Mouse (Mus musculus): ENCODE results near the gene Acp7.
"Not testable (repeated sequence)": the region's sequence is repeated elsewhere in the genome, so short reads cannot be mapped to it uniquely, and the experiment has no call there.

Gene Acp7

GRCm38 (mm10) chr7:28631073-28631472 lies at the start of gene Acp7:
TSS of gene Acp7 (minus strand) at chr7:28631332.
- no peak for DNase-seq (ENCODE audit: extremely low read depth, low read depth, low spot score)

- DNase-seq (ENCODE audit: extremely low read depth, low read depth, low spot score) = no peak
These were observed 46.5 kb upstream of the Acp7 start for GRCm38 (mm10) chr7:28677624-28678023.

- DNase-seq (ENCODE audit: extremely low read depth, low read depth, low spot score) = no peak
These were observed 45.8 kb upstream of the Acp7 start for GRCm38 (mm10) chr7:28676811-28677541.

- no peak for DNase-seq (ENCODE audit: extremely low read depth, low read depth, low spot score)
These were observed 44.6 kb upstream of the Acp7 start for GRCm38 (mm10) chr7:28675746-28676145.

- no peak for DNase-seq (ENCODE audit: extremely low read depth, low read depth, low spot score)
These were observed 43.9 kb upstream of the Acp7 start for GRCm38 (mm10) chr7:28674994-28675393.

GRCm38 (mm10) chr7:28672786-28673185 lies 41.7 kb upstream of the Acp7 start:
- DNase-seq (ENCODE audit: extremely low read depth, low read depth, low spot score) = not testable (repeated sequence)

GRCm38 (mm10) chr7:28672276-28672675 lies 41.1 kb upstream of the Acp7 start:
- DNase-seq (ENCODE audit: extremely low read depth, low read depth, low spot score) = no peak

GRCm38 (mm10) chr7:28671172-28671571 lies 40.0 kb upstream of the Acp7 start:
- no peak for DNase-seq (ENCODE audit: extremely low read depth, low read depth, low spot score)

- DNase-seq (ENCODE audit: extremely low read depth, low read depth, low spot score) = no peak
These were observed 34.8 kb upstream of the Acp7 start for GRCm38 (mm10) chr7:28665620-28666579.

- no peak for DNase-seq (ENCODE audit: extremely low read depth, low read depth, low spot score)
These were observed 25.3 kb upstream of the Acp7 start for GRCm38 (mm10) chr7:28656430-28656829.

GRCm38 (mm10) chr7:28651157-28651556 lies 20.0 kb upstream of the Acp7 start:
- no peak for DNase-seq (ENCODE audit: extremely low read depth, low read depth, low spot score)

GRCm38 (mm10) chr7:28647016-28647415 lies 15.9 kb upstream of the Acp7 start:
- no peak for DNase-seq (ENCODE audit: extremely low read depth, low read depth, low spot score)

GRCm38 (mm10) chr7:28645947-28646475 lies 14.9 kb upstream of the Acp7 start:
- no peak for DNase-seq (ENCODE audit: extremely low read depth, low read depth, low spot score)

- DNase-seq (ENCODE audit: extremely low read depth, low read depth, low spot score) = peak; percentile 56
These were observed 14.2 kb upstream of the Acp7 start for GRCm38 (mm10) chr7:28645366-28645765.

GRCm38 (mm10) chr7:28641546-28641945 lies 10.4 kb upstream of the Acp7 start:
- DNase-seq (ENCODE audit: extremely low read depth, low read depth, low spot score) = no peak

GRCm38 (mm10) chr7:28637511-28637910 lies 6.4 kb upstream of the Acp7 start:
- DNase-seq (ENCODE audit: extremely low read depth, low read depth, low spot score) = no peak

GRCm38 (mm10) chr7:28634128-28634527 lies 3.0 kb upstream of the Acp7 start:
- no peak for DNase-seq (ENCODE audit: extremely low read depth, low read depth, low spot score)

GRCm38 (mm10) chr7:28624791-28625190 lies 6.3 kb downstream of the Acp7 start:
- no peak for DNase-seq (ENCODE audit: extremely low read depth, low read depth, low spot score)

- DNase-seq (ENCODE audit: extremely low read depth, low read depth, low spot score) = peak; percentile 75
These were observed 11.9 kb downstream of the Acp7 start for GRCm38 (mm10) chr7:28619098-28619715.

- DNase-seq (ENCODE audit: extremely low read depth, low read depth, low spot score) = no peak
These were observed 25.2 kb downstream of the Acp7 start for GRCm38 (mm10) chr7:28605951-28606350.

- not testable (repeated sequence) for DNase-seq (ENCODE audit: extremely low read depth, low read depth, low spot score)
These were observed 27.3 kb downstream of the Acp7 start for GRCm38 (mm10) chr7:28603788-28604187.
